ENCODE assay signal across 25 mouse cellular contexts in genomic region chr2:126036121-126036520, GRCm38 (mm10). TPM values are rescaled to one million over a fixed set of nuclear protein-coding genes. Genes with fewer than 3 reads are reported as not detected.
A peak's percentile ranks its signal among the peaks of the same experiment; 100 is the strongest.
DNase-seq lines count a peak whose midpoint lies in the region; ATAC-seq and TF ChIP-seq lines count a peak whose summit lies in the region.
"Had no signal": no experiment of that assay in that cellular context is flagged by ENCODE, and none has a peak within 500 bp of the region (broad histone marks: within the 10 kb centered on the region; RNA-seq: fewer than 3 reads in every experiment).

No protein-coding gene starts in this region.

- H3K27ac ChIP-seq in gastrocnemius, adult 2 months, result peak overlapping the region; percentile 72
- no peak overlapping the region for H3K27ac ChIP-seq in lung, embryonic 15.5 days
- H3K27ac ChIP-seq in embryonic facial prominence, embryonic 14.5 days (replicated peaks; ENCODE audit: low read depth, low read length), result no peak overlapping the region
- H3K27ac ChIP-seq in stomach, embryonic 15.5 days, result no peak overlapping the region
- no peak overlapping the region for H3K27ac ChIP-seq in forebrain, embryonic 12.5 days
- H3K27ac ChIP-seq: hindbrain, embryonic 12.5 days had no signal

- WGBS in lung, embryonic 15.5 days, result 83% methylated on average over 4 of the region's 4 CpGs
- WGBS in embryonic facial prominence, embryonic 14.5 days, result 84% methylated on average over 4 of the region's 4 CpGs
- WGBS in stomach, embryonic 15.5 days, result 82% methylated on average over 4 of the region's 4 CpGs
- WGBS in forebrain, embryonic 12.5 days, result 91% methylated on average over 4 of the region's 4 CpGs

- H3K4me2 ChIP-seq in lung, embryonic 15.5 days, result peak overlapping the region; percentile 38
- peak overlapping the region; percentile 43 for H3K4me2 ChIP-seq in embryonic facial prominence, embryonic 14.5 days (ENCODE audit: low read depth, low read length)
- H3K4me2 ChIP-seq in stomach, embryonic 15.5 days, result no peak overlapping the region
- no peak overlapping the region for H3K4me2 ChIP-seq in forebrain, embryonic 12.5 days
- H3K4me2 ChIP-seq: hindbrain, embryonic 12.5 days had no signal

- no peak for DNase-seq in gastrocnemius, adult 2 months
- no peak for DNase-seq in gastrocnemius, postnatal 4 days (ENCODE audit: low spot score in 2 of 2)
- no peak for DNase-seq in lung, postnatal 36 days
- no peak for DNase-seq in embryonic facial prominence, embryonic 14.5 days (ENCODE audit: low spot score)
- no peak for DNase-seq in urinary bladder, adult 18-20 months (ENCODE audit: low spot score in 2 of 2)
- DNase-seq: adrenal gland, adult 2 months; cerebellum, adult 2 months; cerebellum, postnatal 36 days; forebrain, postnatal 0 days; gastrocnemius, postnatal 10 days; heart, postnatal 10 days; kidney, adult 2 months; kidney, postnatal 10 days; layer of hippocampus, postnatal 36 days; liver, postnatal 0 days; thymus, postnatal 36 days had no signal

- no peak for ATAC-seq in lung, embryonic 15.5 days (ENCODE audit: borderline replicate concordance, extremely low read depth, low FRiP score, low TSS enrichment)
- no peak for ATAC-seq in embryonic facial prominence, embryonic 14.5 days (ENCODE audit: low read depth)
- ATAC-seq in stomach, embryonic 15.5 days (ENCODE audit: insufficient read depth, low FRiP score, low read depth), result no peak
- ATAC-seq in forebrain, embryonic 12.5 days (ENCODE audit: low FRiP score), result no peak
- ATAC-seq: forebrain, postnatal 0 days; liver, postnatal 0 days; midbrain, embryonic 16.5 days had no signal

- intact Hi-C loops in gastrocnemius, adult 2 months (cut with DNase I), result no loop called here

- no peaks in the 10 kb centered on the region for H3K9me3 ChIP-seq in lung, embryonic 15.5 days
- H3K9me3 ChIP-seq in embryonic facial prominence, embryonic 14.5 days (ENCODE audit: control insufficient read depth, low read length), result no peaks in the 10 kb centered on the region
- no peaks in the 10 kb centered on the region for H3K9me3 ChIP-seq in stomach, embryonic 15.5 days
- H3K9me3 ChIP-seq in forebrain, embryonic 12.5 days, result no peaks in the 10 kb centered on the region
- H3K9me3 ChIP-seq: hindbrain, embryonic 12.5 days had no signal

- peak overlapping the region; percentile 17; the same call in 1 of the 2 replicates for H3K9ac ChIP-seq in lung, embryonic 15.5 days
- peak overlapping the region; percentile 46 for H3K9ac ChIP-seq in embryonic facial prominence, embryonic 14.5 days (ENCODE audit: low read depth, low read length)
- H3K9ac ChIP-seq in stomach, embryonic 15.5 days, result no peak overlapping the region
- no peak overlapping the region for H3K9ac ChIP-seq in forebrain, embryonic 12.5 days
- H3K9ac ChIP-seq: forebrain, postnatal 0 days; hindbrain, embryonic 12.5 days; liver, postnatal 0 days had no signal

- no peaks in the 10 kb centered on the region for H3K27me3 ChIP-seq in lung, embryonic 15.5 days
- no peaks in the 10 kb centered on the region for H3K27me3 ChIP-seq in embryonic facial prominence, embryonic 14.5 days (replicated peaks; ENCODE audit: control insufficient read depth, insufficient read depth, low read length)
- no peaks in the 10 kb centered on the region for H3K27me3 ChIP-seq in stomach, embryonic 15.5 days (replicated peaks)
- H3K27me3 ChIP-seq in forebrain, embryonic 12.5 days, result no peaks in the 10 kb centered on the region
- H3K27me3 ChIP-seq: CH12.LX; hindbrain, embryonic 12.5 days had no signal

- TF ChIP-seq CTCF in gastrocnemius, adult 2 months (IDR thresholded peaks at IDR 0.05), result no peak

- H3K36me3 ChIP-seq in lung, embryonic 15.5 days, result no peaks in the 10 kb centered on the region
- no peaks in the 10 kb centered on the region for H3K36me3 ChIP-seq in embryonic facial prominence, embryonic 14.5 days (ENCODE audit: control insufficient read depth, insufficient read depth, low read length)
- no peaks in the 10 kb centered on the region for H3K36me3 ChIP-seq in stomach, embryonic 15.5 days
- H3K36me3 ChIP-seq in forebrain, embryonic 12.5 days (replicated peaks), result no peaks in the 10 kb centered on the region
- H3K36me3 ChIP-seq: hindbrain, embryonic 12.5 days had no signal

- peaks cover 16% of the 10 kb centered on the region; the same call in 1 of the 2 replicates for H3K4me1 ChIP-seq in lung, embryonic 15.5 days
- H3K4me1 ChIP-seq in embryonic facial prominence, embryonic 14.5 days (ENCODE audit: control insufficient read depth, insufficient read depth, low read length), result peaks cover 29% of the 10 kb centered on the region
- H3K4me1 ChIP-seq in stomach, embryonic 15.5 days, result 0 out of 2 replicates have a peak, but pooled peaks cover 3% of the 10 kb centered on the region
- H3K4me1 ChIP-seq in forebrain, embryonic 12.5 days, result peaks cover 3% of the 10 kb centered on the region; the same call in 1 of the 2 replicates
- H3K4me1 ChIP-seq: hindbrain, embryonic 12.5 days had no signal

- H3K4me3 ChIP-seq in gastrocnemius, adult 2 months, result peak overlapping the region; percentile 65
- H3K4me3 ChIP-seq in lung, embryonic 15.5 days, result peak overlapping the region; percentile 30
- H3K4me3 ChIP-seq in embryonic facial prominence, embryonic 14.5 days (ENCODE audit: low read depth, low read length), result peak overlapping the region; percentile 37
- H3K4me3 ChIP-seq in stomach, embryonic 15.5 days (replicated peaks), result peak overlapping the region; percentile 12; the same call in 1 of the 2 replicates
- H3K4me3 ChIP-seq in forebrain, embryonic 12.5 days (replicated peaks), result no peak overlapping the region
- H3K4me3 ChIP-seq: hindbrain, embryonic 12.5 days had no signal

RNA-seq across cellular contexts. Expression of gene Fgf7, which starts 1.7 kb away (rescaled TPM):
- 1 to 10 TPM; 4.2 TPM for total RNA-seq in gastrocnemius, adult 2 months (2021)
- total RNA-seq in gastrocnemius, postnatal 4 days (2021), result 10 to 100 TPM; 18.0 to 20.8 TPM
- polyA plus RNA-seq in lung, embryonic 15.5 days (2015; fragmentation: Nextera tagmentation; extraction: Ambion mirVana), result 10.2 and 11.7 TPM in 2 replicates
- polyA plus RNA-seq in embryonic facial prominence, embryonic 14.5 days (2014; fragmentation: Nextera tagmentation; extraction: Ambion mirVana), result 16.1 and 17.6 TPM in 2 replicates
- 2.7 and 4.5 TPM in 2 replicates for polyA plus RNA-seq in stomach, embryonic 15.5 days (2015; fragmentation: Nextera tagmentation; extraction: Ambion mirVana)
- 0.83 and 1.1 TPM in 2 replicates for polyA plus RNA-seq in forebrain, embryonic 12.5 days (2016; fragmentation: Nextera tagmentation; extraction: Ambion mirVana)
- total RNA-seq: CH12.LX; liver, adult 2 months; megakaryocyte-erythroid progenitor cell, adult 5-6 weeks; MEL had no signal
- polyA plus RNA-seq: liver, adult 2 months; liver, postnatal 0 days had no signal

Comparison
In these comparisons a context has a peak if more than half of its experiments do, and no peak if none do; other contexts are left out.
1. H3K4me2 ChIP-seq: peak in lung, embryonic 15.5 days (single experiment) and embryonic facial prominence, embryonic 14.5 days (single experiment); none in stomach, embryonic 15.5 days (single experiment) and forebrain, embryonic 12.5 days (single experiment).
2. H3K9ac ChIP-seq: peak in lung, embryonic 15.5 days (single experiment) and embryonic facial prominence, embryonic 14.5 days (single experiment); none in stomach, embryonic 15.5 days (single experiment) and forebrain, embryonic 12.5 days (single experiment).